Mouse (Mus musculus) embryonic facial prominence, embryonic 10.5 days (tissue): ENCODE measurements around the gene Naxd. TPM values are rescaled to one million over a fixed set of nuclear protein-coding genes. Genes with fewer than 3 reads are reported as not detected.
A peak's percentile ranks its signal among the peaks of the same experiment; 100 is the strongest.
"Not testable (repeated sequence)": the region's sequence is repeated elsewhere in the genome, so short reads cannot be mapped to it uniquely, and the experiment has no call there.

Source experiments
- DNase-seq: peaks from one replicate; pipeline ENCODE4 v3.0.0-alpha.2; 2017; ENCODE audit warnings: low spot score
- H3K27ac ChIP-seq: fragments of 300-500 bp; sonication (generic); replicated peaks from 2 replicates; pipeline ENCODE4 v1.5.1; 2016; ENCODE audit warnings: mild to moderate bottlenecking
- H3K27me3 ChIP-seq: fragments of 300-500 bp; sonication (generic); replicated peaks from 2 replicates; pipeline ENCODE4 v1.6.1; 2016; ENCODE audit warnings: low read depth, mild to moderate bottlenecking; ENCODE audit not compliant: poor library complexity, severe bottlenecking
- H3K36me3 ChIP-seq: fragments of 300-500 bp; sonication (generic); replicated peaks from 2 replicates; pipeline ENCODE4 v1.6.1; 2016; ENCODE audit warnings: mild to moderate bottlenecking, moderate library complexity
- H3K4me1 ChIP-seq: fragments of 300-500 bp; sonication (generic); 2 replicates; pipeline ENCODE4 v1.6.1; 2016
- H3K4me3 ChIP-seq: fragments of 300-500 bp; sonication (generic); 2 replicates; pipeline ENCODE4 v1.5.1; 2016; ENCODE audit warnings: mild to moderate bottlenecking, moderate library complexity
- H3K9me3 ChIP-seq: fragments of 300-500 bp; sonication (generic); 2 replicates; pipeline ENCODE4 v1.6.1; 2016; ENCODE audit warnings: mild to moderate bottlenecking
- WGBS: fragments of 180-500 bp; shearing (Covaris S2); methylation state at CpG from one replicate; pipeline ENCODE4 v1.1.7; 2016; 5-methylcytosine and 5-hydroxymethylcytosine counted together
- polyA plus RNA-seq: library from polyadenylated mRNA; unstranded; fragments of >200 nt; fragmentation: Nextera tagmentation; extraction: Ambion mirVana; gene quantifications from 2 replicates; pipeline ENCODE4 v1.2.1, GENCODE M21; 2016

The Naxd gene
- polyA plus RNA-seq, 1 experiment from 2014 or later = 114 TPM

GRCm38 (mm10) chr8:11523331-11523730, 26.0 kb downstream of the Naxd start:
- Histone ChIP-seq H3K9me3 (no peaks in the 10 kb centered on the region), H3K4me1 (no peaks in the 10 kb centered on the region; the same call in 1 of the 2 replicates), H3K27ac (no peak overlapping the region), H3K36me3 (peaks cover 34% of the 10 kb centered on the region), H3K4me3 (no peak overlapping the region), H3K27me3 (no peaks in the 10 kb centered on the region)
- no peak for DNase-seq
- WGBS = 86% methylated on average over 3 of the region's 3 CpGs

- Histone ChIP-seq H3K4me1 (0 out of 2 replicates have a peak, but pooled peaks cover 7% of the 10 kb centered on the region), H3K4me3 (no peak overlapping the region), H3K27me3 (no peaks in the 10 kb centered on the region), H3K9me3 (peaks cover 5% of the 10 kb centered on the region; the same call in 1 of the 2 replicates), H3K27ac (no peak overlapping the region), H3K36me3 (peaks cover 55% of the 10 kb centered on the region)
- 77% methylated on average over 18 of the region's 18 CpGs for WGBS
- DNase-seq = no peak
Measured at GRCm38 (mm10) chr8:11530155-11530770, 33.0 kb downstream of the Naxd start.

GRCm38 (mm10) chr8:11530849-11531248, 33.5 kb downstream of the Naxd start:
- H3K27me3 ChIP-seq = no peaks in the 10 kb centered on the region
- no peak for DNase-seq
- H3K4me1 ChIP-seq = 0 out of 2 replicates have a peak, but pooled peaks cover 7% of the 10 kb centered on the region
- no peak overlapping the region for H3K4me3 ChIP-seq
- H3K9me3 ChIP-seq = peaks cover 5% of the 10 kb centered on the region; the same call in 1 of the 2 replicates
- peaks cover 61% of the 10 kb centered on the region for H3K36me3 ChIP-seq
- WGBS = 73% methylated on average over 4 of the region's 4 CpGs
- H3K27ac ChIP-seq = no peak overlapping the region

- Histone ChIP-seq H3K27ac (no peak overlapping the region), H3K9me3 (peaks cover 5% of the 10 kb centered on the region; the same call in 1 of the 2 replicates), H3K36me3 (peaks cover 65% of the 10 kb centered on the region), H3K4me1 (0 out of 2 replicates have a peak, but pooled peaks cover 7% of the 10 kb centered on the region), H3K4me3 (no peak overlapping the region), H3K27me3 (no peaks in the 10 kb centered on the region)
- DNase-seq = no peak
- 33% methylated on average over 9 of the region's 9 CpGs for WGBS
Measured at GRCm38 (mm10) chr8:11534494-11534893, 37.2 kb downstream of the Naxd start.

- Histone ChIP-seq H3K27ac (no peak overlapping the region), H3K4me3 (no peak overlapping the region), H3K27me3 (no peaks in the 10 kb centered on the region), H3K4me1 (0 out of 2 replicates have a peak, but pooled peaks cover 7% of the 10 kb centered on the region), H3K36me3 (peaks cover 66% of the 10 kb centered on the region), H3K9me3 (no peaks in the 10 kb centered on the region)
- DNase-seq = no peak
- WGBS = 94% methylated on average over 4 of the region's 4 CpGs
Measured at GRCm38 (mm10) chr8:11539049-11539448, 41.7 kb downstream of the Naxd start.

- H3K4me3 ChIP-seq = no peak overlapping the region
- H3K9me3 ChIP-seq = no peaks in the 10 kb centered on the region
- no peaks in the 10 kb centered on the region for H3K4me1 ChIP-seq
- DNase-seq = no peak
- WGBS = 92% methylated on average over 8 of the region's 8 CpGs
- H3K36me3 ChIP-seq = peaks cover 69% of the 10 kb centered on the region
- no peaks in the 10 kb centered on the region for H3K27me3 ChIP-seq
- H3K27ac ChIP-seq = no peak overlapping the region
Measured at GRCm38 (mm10) chr8:11540182-11540581, 42.9 kb downstream of the Naxd start.

- H3K27me3 ChIP-seq = no peaks in the 10 kb centered on the region
- peaks cover 74% of the 10 kb centered on the region for H3K36me3 ChIP-seq
- H3K9me3 ChIP-seq = no peaks in the 10 kb centered on the region
- 92% methylated on average over 12 of the region's 12 CpGs for WGBS
- H3K27ac ChIP-seq = no peak overlapping the region
- no peaks in the 10 kb centered on the region for H3K4me1 ChIP-seq
- no peak for DNase-seq
- H3K4me3 ChIP-seq = no peak overlapping the region
Measured at GRCm38 (mm10) chr8:11542031-11542430, 44.7 kb downstream of the Naxd start.

- Histone ChIP-seq H3K27me3 (no peaks in the 10 kb centered on the region), H3K36me3 (peaks cover 75% of the 10 kb centered on the region), H3K9me3 (no peaks in the 10 kb centered on the region), H3K27ac (no peak overlapping the region), H3K4me3 (no peak overlapping the region), H3K4me1 (no peaks in the 10 kb centered on the region)
- 83% methylated on average over 4 of the region's 4 CpGs for WGBS
- no peak for DNase-seq
Measured at GRCm38 (mm10) chr8:11542866-11543265, 45.6 kb downstream of the Naxd start.

GRCm38 (mm10) chr8:11544386-11544785, 47.1 kb downstream of the Naxd start:
- Histone ChIP-seq H3K27me3 (no peaks in the 10 kb centered on the region), H3K36me3 (peaks cover 68% of the 10 kb centered on the region), H3K27ac (no peak overlapping the region), H3K4me1 (no peaks in the 10 kb centered on the region), H3K4me3 (no peak overlapping the region), H3K9me3 (no peaks in the 10 kb centered on the region)
- WGBS = 44% methylated on average over 3 of the region's 3 CpGs
- peak; percentile 50 for DNase-seq

GRCm38 (mm10) chr8:11547063-11547462, 49.8 kb downstream of the Naxd start:
- WGBS = 63% methylated on average over 6 of the region's 6 CpGs
- H3K36me3 ChIP-seq = peaks cover 42% of the 10 kb centered on the region

GRCm38 (mm10) chr8:11549706-11550105, 52.4 kb downstream of the Naxd start:
- Histone ChIP-seq H3K36me3 (peaks cover 23% of the 10 kb centered on the region), H3K9me3 (no peaks in the 10 kb centered on the region), H3K4me1 (peaks cover 30% of the 10 kb centered on the region), H3K27me3 (0 out of 2 replicates have a peak, but pooled peaks cover 4% of the 10 kb centered on the region), H3K4me3 (peak overlapping the region; percentile 85), H3K27ac (peak overlapping the region; percentile 91; the same call in 1 of the 2 replicates)
- 23% methylated on average over 7 of the region's 7 CpGs for WGBS
- DNase-seq = peak; percentile 60

More at GRCm38 (mm10) chr8:11547063-11547462, 49.8 kb downstream of the Naxd start:
- H3K9me3 ChIP-seq = no peaks in the 10 kb centered on the region
- DNase-seq = peak; percentile 19
- H3K4me1 ChIP-seq = peaks cover 18% of the 10 kb centered on the region
- H3K27ac ChIP-seq = no peak overlapping the region
- H3K4me3 ChIP-seq = no peak overlapping the region
- H3K27me3 ChIP-seq = 0 out of 2 replicates have a peak, but pooled peaks cover 2% of the 10 kb centered on the region

GRCm38 (mm10) chr8:11550281-11550948, 53.1 kb downstream of the Naxd start, which contains the start of gene Cars2:
Gene Cars2, minus strand, starts transcription at chr8:11550783.
- Histone ChIP-seq H3K36me3 (peaks cover 18% of the 10 kb centered on the region), H3K27me3 (0 out of 2 replicates have a peak, but pooled peaks cover 4% of the 10 kb centered on the region), H3K9me3 (no peaks in the 10 kb centered on the region), H3K4me1 (peaks cover 33% of the 10 kb centered on the region), H3K4me3 (peak within 1 kb of the TSS; percentile 85), H3K27ac (peak within 1 kb of the TSS; percentile 91)
- under 1% methylated on average over 53 of the region's 53 CpGs for WGBS
- peak; percentile 91 for DNase-seq

- H3K27me3 ChIP-seq, H3K4me3 ChIP-seq, DNase-seq, H3K27ac ChIP-seq, H3K36me3 ChIP-seq, H3K9me3 ChIP-seq: not testable (repeated sequence)
- WGBS = 87% methylated on average over 4 of the region's 4 CpGs
- H3K4me1 ChIP-seq = peaks cover 33% of the 10 kb centered on the region
Measured at GRCm38 (mm10) chr8:11551497-11551896, 54.2 kb downstream of the Naxd start.
